Mouse (Mus musculus) G1E-ER4 (cell line): ENCODE results near the gene Zfp768. TPM values are rescaled to one million over a fixed set of nuclear protein-coding genes. Genes with fewer than 3 reads are reported as not detected.

Source experiments
- GATA1 ChIP-seq: IDR thresholded peaks from one replicate; pipeline ENCODE4 v1.8.0; 2012; ENCODE audit warnings: low read length, inconsistent platforms
- polyA plus RNA-seq: library from polyadenylated mRNA; stranded (reverse); fragments of >175 nt; gene quantifications from 2 replicates; pipeline ENCODE4 v1.2.3, GENCODE M21; 2012

Gene Zfp768
- polyA plus RNA-seq, 1 experiment = 28.1 TPM

DNA sequence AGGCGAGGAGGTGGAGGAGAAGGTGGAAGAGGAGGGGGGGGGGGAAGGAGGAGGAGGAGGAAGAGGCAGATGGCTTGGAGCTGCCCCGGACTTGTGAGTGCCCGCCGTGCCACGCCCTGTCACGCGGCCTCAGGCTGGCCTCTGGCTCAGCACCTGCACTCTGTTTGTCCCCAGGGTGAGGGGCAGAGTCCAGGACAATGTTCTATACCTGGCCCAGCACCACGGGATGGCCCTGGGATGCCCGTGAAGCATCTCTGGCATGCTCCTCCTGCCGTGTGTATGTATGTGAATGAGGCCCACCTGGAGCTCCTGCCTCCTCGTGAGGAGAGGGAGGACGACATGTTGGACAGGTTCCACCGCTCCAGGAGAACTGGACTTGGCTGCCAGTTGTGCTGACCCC is 16.1 kb upstream of the Zfp768 start:
- no peak for TF ChIP-seq GATA1

GRCm38 (mm10) chr7:127360265-127360664 is 14.9 kb upstream of the Zfp768 start:
- TF ChIP-seq GATA1 = no peak

DNA sequence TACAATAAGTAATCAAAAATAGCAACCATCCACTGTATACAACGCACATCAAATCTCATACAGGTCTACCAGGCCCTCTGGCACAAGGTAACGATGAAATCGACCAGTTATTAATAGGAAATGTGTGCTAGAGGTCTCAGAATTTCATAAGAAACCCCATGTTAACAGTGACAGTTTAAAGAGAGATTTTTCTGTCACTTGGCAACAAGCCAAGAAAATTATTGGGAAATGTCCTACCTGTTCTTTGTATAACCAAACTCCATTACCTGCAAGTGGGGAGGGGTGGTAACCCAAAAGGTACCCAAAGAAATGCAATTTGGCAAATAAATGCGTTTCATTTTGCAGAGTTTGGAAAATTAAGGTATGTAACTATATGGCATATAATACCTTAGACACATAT is 13.1 kb upstream of the Zfp768 start:
- no peak for TF ChIP-seq GATA1

DNA sequence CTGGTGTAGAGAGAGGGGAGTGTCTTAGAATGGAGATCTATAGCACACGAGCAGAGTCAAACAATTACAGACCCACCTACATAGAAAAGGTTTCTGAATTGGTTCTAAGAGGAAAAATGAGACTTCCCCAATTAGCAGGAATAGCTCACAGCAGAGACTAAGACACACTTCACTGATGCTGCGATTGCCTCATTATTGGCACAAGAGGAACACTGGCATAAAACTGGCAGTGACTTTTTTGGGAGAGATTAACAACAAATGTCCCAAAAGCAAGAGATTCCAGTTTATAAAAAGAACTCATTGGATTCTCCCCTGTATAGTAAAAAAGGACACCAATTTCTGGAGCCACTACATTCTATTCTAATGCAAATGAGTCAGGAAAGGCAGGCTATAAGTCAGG is 12.5 kb upstream of the Zfp768 start:
- no peak for TF ChIP-seq GATA1

GRCm38 (mm10) chr7:127355796-127356195 is 10.4 kb upstream of the Zfp768 start:
- TF ChIP-seq GATA1 = no peak

DNA sequence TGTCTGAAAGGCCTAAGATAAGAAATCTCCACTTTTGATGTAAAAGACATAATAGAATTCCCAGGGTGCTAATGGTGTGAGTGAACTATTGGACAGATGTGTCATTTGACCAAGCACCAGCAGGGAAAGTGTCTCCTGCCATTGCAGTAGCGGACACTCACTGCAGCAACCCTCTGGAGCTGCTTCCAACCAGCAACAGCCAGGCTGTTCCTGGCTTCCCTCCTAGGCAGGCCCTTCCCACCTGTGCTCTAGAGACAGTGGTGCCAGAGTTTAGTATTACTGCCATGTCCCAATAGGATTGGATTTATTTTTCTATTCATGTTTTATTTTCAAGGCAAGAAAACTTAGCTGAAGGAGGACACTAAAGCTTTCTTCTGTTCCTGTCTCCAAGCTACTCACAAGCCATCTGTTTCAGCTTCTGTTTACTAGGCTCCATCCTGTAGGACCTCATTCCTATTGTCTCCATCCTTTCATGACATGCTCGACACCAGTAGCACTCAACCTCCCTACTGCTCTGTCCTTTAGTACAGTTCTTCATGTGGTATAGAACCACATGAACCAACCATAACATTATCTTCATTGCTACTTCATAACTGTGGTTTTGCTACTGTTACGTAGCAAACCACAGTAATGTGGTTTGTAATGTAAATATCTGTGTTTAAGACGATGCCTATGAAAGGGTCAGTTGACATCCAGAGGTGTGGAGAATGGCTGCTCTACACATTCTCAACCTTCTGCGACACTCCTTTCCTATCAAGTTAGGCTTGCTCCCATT is 6.0 kb upstream of the Zfp768 start:
- TF ChIP-seq GATA1 = no peak

DNA sequence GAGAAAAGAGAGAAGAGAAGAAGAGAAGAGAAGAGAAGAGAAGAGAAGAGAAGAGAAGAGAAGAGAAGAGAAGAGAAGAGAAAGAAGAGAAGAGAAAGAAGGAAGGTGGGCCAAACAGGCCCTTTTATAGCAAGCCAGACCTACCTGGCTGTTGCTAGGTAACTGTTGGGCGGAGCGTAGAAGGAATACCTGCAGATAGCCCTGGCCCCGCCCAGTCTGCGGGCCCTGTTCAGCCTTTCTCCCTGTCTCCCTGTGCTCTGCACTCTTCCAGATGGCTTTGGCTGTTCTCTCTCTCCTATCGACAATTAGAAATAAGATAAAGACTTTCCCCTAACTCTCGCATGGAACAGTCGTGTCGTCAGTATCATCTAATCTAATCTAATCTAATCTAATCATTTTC is 1.3 kb upstream of the Zfp768 start:
- no peak for TF ChIP-seq GATA1

GRCm38 (mm10) chr7:127345092-127345491 is 297 bp downstream of the Zfp768 start:
- no peak for TF ChIP-seq GATA1

- TF ChIP-seq GATA1 = no peak
Measured at GRCm38 (mm10) chr7:127344371-127344770, 1.0 kb downstream of the Zfp768 start.

DNA sequence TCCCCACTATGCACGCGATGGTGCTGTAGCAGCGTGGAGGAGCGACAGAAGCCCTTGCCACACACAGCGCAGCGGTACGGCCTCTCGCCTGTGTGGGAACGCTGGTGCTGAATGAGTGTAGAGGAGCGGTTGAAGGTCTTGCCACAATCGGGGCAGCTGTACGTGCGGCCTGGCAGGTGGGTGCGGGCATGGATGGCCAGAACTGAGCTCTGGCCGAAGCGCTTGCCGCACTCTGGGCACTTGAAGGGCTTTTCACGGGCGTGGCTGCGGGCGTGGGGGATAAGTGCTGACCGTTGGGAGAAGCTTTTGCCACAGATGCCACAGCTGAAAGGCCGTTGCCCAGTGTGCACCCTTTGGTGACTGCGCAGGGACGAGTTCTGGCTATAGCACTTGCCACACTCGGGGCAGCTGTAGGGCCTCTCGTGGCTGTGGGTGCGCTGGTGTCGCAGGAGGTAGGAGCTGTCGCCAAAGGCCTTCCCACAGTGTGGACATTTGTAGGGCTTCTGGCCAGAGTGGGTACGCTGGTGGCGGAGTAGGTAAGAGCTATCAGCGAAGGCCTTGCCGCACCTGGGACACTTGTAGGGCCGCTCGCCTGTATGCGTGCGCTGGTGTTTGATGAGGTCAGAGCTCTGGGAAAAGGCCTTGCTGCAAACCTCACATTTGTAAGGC is 1.9 kb downstream of the Zfp768 start:
- TF ChIP-seq GATA1 = no peak

DNA sequence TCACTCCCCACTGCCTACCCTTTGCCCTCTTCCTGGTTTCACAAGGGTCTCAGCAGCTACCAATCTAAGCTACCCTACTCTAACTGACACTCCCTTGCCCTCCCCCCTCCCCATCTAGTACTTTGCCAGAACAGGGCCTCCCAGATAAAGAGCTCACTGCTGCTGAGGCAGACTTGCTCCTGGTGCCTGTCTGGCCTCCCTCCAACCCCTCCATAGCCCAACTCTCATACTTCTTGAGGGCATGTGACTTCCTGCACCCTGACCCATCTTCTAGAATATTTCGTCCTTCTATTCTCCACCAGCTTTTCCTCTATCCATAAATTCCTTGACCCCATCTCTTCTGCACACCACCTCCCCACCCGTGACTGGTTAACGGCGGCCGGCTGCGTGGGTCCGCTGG is 2.5 kb downstream of the Zfp768 start:
- no peak for TF ChIP-seq GATA1

DNA sequence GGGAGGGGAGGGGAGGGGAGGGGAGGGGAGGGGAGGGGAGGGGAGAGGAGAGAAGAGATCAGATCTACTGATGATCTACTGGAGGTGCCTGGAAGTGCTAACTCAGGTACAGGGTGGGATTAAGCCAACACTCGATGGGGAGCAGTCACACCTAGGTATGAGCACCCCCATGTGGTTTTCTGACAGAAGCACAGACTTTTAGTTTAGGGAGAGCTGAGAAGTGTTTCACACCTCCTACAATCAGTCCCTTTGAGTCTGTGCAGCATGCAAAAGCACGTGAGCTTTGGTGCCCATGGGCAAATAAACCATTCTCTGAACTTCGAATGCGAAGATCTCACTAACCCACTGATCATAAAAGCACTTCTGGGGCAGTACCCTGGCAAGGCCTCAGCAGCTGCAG is 3.1 kb downstream of the Zfp768 start:
- no peak for TF ChIP-seq GATA1

GRCm38 (mm10) chr7:127341356-127341755 is 4.0 kb downstream of the Zfp768 start:
- no peak for TF ChIP-seq GATA1

- TF ChIP-seq GATA1 = no peak
Measured at GRCm38 (mm10) chr7:127337636-127338035, 7.8 kb downstream of the Zfp768 start.

GRCm38 (mm10) chr7:127335604-127336003 is 9.8 kb downstream of the Zfp768 start:
- no peak for TF ChIP-seq GATA1

- no peak for TF ChIP-seq GATA1
Measured at GRCm38 (mm10) chr7:127333240-127333639, 12.1 kb downstream of the Zfp768 start.

- TF ChIP-seq GATA1 = no peak
Measured at GRCm38 (mm10) chr7:127326685-127327084, 18.7 kb downstream of the Zfp768 start.
